Mouse (Mus musculus) inflammation-experienced regulatory T-cells, adult 16 weeks (primary cell): ENCODE data around the gene Pa2g4. TPM values are rescaled to one million over a fixed set of nuclear protein-coding genes. Genes with fewer than 3 reads are reported as not detected.

Experiments
- polyA plus RNA-seq: library from polyadenylated mRNA; unstranded; fragments of 100-300 nt; shearing (Covaris generic); gene quantifications from one replicate; pipeline ENCODE4 v1.2.1, GENCODE M21; 2017

Pa2g4 gene
- 35.3 TPM for polyA plus RNA-seq

GRCm38 (mm10) chr10:128565788-128566531 is at the start of gene Pa2g4:
Gene Pa2g4, minus strand, starts transcription at chr10:128565987.

GRCm38 (mm10) chr10:128589464-128590192 is 23.8 kb upstream of the Pa2g4 start, which contains the start of gene Erbb3:
Gene Erbb3, minus strand, starts transcription at chr10:128589652.

GRCm38 (mm10) chr10:128548947-128549681 is 16.7 kb downstream of the Pa2g4 start, which contains the start of gene Rpl41:
Gene Rpl41, minus strand, starts transcription at chr10:128549305.

GRCm38 (mm10) chr10:128547361-128548032 is 18.3 kb downstream of the Pa2g4 start, which contains the start of gene Zc3h10:
Gene Zc3h10, minus strand, starts transcription at chr10:128547774.

GRCm38 (mm10) chr10:128525671-128526308 is 40.0 kb downstream of the Pa2g4 start, which contains the start of gene Esyt1:
Gene Esyt1, minus strand, starts transcription at chr10:128525871.

Other genes starting within 250 kb of the Pa2g4 start
- gene Cnpy2, start 243.5 kb downstream of the Pa2g4 start, polyA plus RNA-seq: 151 TPM
- gene Cs, start 228.3 kb downstream of the Pa2g4 start, polyA plus RNA-seq: 200 TPM
- 12.5 TPM for gene Coq10a, start 197.0 kb downstream of the Pa2g4 start, polyA plus RNA-seq
- gene Ankrd52, start 188.9 kb downstream of the Pa2g4 start, polyA plus RNA-seq: 2.0 TPM
- 0.71 TPM for gene Slc39a5, start 164.8 kb downstream of the Pa2g4 start, polyA plus RNA-seq
- 130 TPM for gene Nabp2, start 154.5 kb downstream of the Pa2g4 start, polyA plus RNA-seq
- 58.1 TPM for gene Rnf41, start 154.3 kb downstream of the Pa2g4 start, polyA plus RNA-seq
- gene Smarcc2, start 106.7 kb downstream of the Pa2g4 start, polyA plus RNA-seq: 143 TPM
- 1,346 TPM for gene Myl6, start 71.8 kb downstream of the Pa2g4 start, polyA plus RNA-seq
- gene Myl6b, start 67.3 kb downstream of the Pa2g4 start, polyA plus RNA-seq: 5.6 TPM
- gene Esyt1, start 40.1 kb downstream of the Pa2g4 start, polyA plus RNA-seq: 212 TPM
- gene Zc3h10, start 18.2 kb downstream of the Pa2g4 start, polyA plus RNA-seq: 40.2 TPM
- 2,472 TPM for gene Rpl41, start 16.7 kb downstream of the Pa2g4 start, polyA plus RNA-seq
- 12.6 TPM for gene Erbb3, start 23.7 kb upstream of the Pa2g4 start, polyA plus RNA-seq
- gene Rps26, start 60.8 kb upstream of the Pa2g4 start, polyA plus RNA-seq: 590 TPM
- gene Ikzf4, start 80.0 kb upstream of the Pa2g4 start, polyA plus RNA-seq: 171 TPM
- 61.8 TPM for gene Suox, start 108.1 kb upstream of the Pa2g4 start, polyA plus RNA-seq
- 56.8 TPM for gene Rab5b, start 130.3 kb upstream of the Pa2g4 start, polyA plus RNA-seq
- gene Pmel, start 138.2 kb upstream of the Pa2g4 start, polyA plus RNA-seq: 4.6 TPM
- gene Cdk2, start 139.0 kb upstream of the Pa2g4 start, polyA plus RNA-seq: 47.2 TPM
- 706 TPM for gene Dgka, start 178.9 kb upstream of the Pa2g4 start, polyA plus RNA-seq
- gene Pym1, start 181.9 kb upstream of the Pa2g4 start, polyA plus RNA-seq: 31.6 TPM
- gene Mmp19, start 224.9 kb upstream of the Pa2g4 start, polyA plus RNA-seq: not detected
- gene Dnajc14, start 238.1 kb upstream of the Pa2g4 start, polyA plus RNA-seq: 136 TPM
- 6.1 TPM for gene Tmem198b, start 238.4 kb upstream of the Pa2g4 start, polyA plus RNA-seq